Mouse (Mus musculus) left cerebral cortex, adult 2 months (tissue): ENCODE data around the gene Esrra. TPM values are rescaled to one million over a fixed set of nuclear protein-coding genes. Genes with fewer than 3 reads are reported as not detected.

Experiments
- DNase-seq, 2 experiments: peaks; one replicate each; pipeline ENCODE4 v3.0.0; 2021 to 2022; ENCODE audit warnings: low spot score in 2 of 2, mixed read lengths in 1 of 2; ENCODE audit errors: extremely low spot score in 1 of 2
- H3K27ac ChIP-seq: fragments of 200-600 bp; 2 replicates; pipeline ENCODE4 v1.8.1; 2022
- H3K4me3 ChIP-seq: fragments of 200-600 bp; 2 replicates; pipeline ENCODE4 v1.8.1; 2022
- CTCF ChIP-seq: fragments of 200-600 bp; IDR thresholded peaks from 2 replicates; pipeline ENCODE4 v1.8.1; 2022; ENCODE audit warnings: antibody characterized with exemption, mild to moderate bottlenecking, moderate library complexity
- intact Hi-C: fragments of 180-260 bp; cut with DNase I; formaldehyde crosslinking; loops from one replicate; pipeline ENCODE4 v1.15.1; 2025
- microRNA-seq, 2 experiments: library from miRNA; unstranded; fragments of <30 nt; microRNA quantifications; one replicate each; pipeline ENCODE4 v1.2.0; 2021
- total RNA-seq, 2 experiments: library from RNA; stranded (reverse); gene quantifications; 2 replicates each; pipeline ENCODE4 v1.2.3; 2021

Esrra gene
- total RNA-seq, 2 experiments from 2014 or later: 66.8 to 69.2 TPM

DNA sequence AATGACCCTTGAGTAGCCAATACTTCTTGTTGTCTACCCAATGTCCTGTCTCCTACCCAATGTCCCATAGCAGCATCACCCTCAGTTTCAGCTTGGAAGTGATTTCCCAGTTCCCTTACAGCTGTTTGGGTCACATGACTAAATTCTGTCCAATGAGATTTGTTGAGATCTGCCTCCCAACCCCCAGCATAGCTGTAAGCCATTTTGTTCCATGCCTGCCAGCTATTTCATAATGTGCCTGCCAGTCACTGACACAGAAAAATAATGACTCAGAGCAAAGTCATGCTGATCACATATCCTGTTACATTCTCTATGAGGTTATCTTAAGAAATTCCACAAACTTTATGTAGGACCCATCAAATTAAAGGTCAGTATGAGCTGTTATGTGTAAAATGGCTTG lies 44.8 kb downstream of the Esrra start:
- no peak overlapping the region for H3K27ac ChIP-seq
- H3K4me3 ChIP-seq: no peak overlapping the region
- intact Hi-C loops: no loop called here
- DNase-seq: no peak
- no peak for TF ChIP-seq CTCF

DNA sequence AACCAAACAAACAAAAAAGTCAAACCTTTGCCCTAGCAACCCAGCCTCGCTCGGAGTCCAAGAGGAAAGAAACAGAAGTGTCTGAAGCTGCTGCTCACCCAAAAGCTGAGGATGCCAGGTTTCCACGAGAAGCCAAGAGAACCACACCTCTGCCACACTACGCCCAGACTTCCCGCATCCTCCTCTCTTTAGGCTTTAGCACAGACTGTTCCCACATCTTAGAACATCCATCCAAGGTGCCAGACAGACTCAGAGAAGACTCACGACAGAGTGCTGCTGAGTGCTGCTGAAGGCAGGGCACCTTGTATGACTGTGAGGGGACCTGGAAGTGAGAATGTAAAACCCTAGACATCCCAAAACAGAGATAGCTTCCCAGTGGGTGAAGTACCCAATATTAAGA lies 45.8 kb downstream of the Esrra start:
- no peak for TF ChIP-seq CTCF
- Histone ChIP-seq H3K4me3 (no peak overlapping the region), H3K27ac (no peak overlapping the region)
- intact Hi-C loops: no loop called here
- DNase-seq: no peak

DNA sequence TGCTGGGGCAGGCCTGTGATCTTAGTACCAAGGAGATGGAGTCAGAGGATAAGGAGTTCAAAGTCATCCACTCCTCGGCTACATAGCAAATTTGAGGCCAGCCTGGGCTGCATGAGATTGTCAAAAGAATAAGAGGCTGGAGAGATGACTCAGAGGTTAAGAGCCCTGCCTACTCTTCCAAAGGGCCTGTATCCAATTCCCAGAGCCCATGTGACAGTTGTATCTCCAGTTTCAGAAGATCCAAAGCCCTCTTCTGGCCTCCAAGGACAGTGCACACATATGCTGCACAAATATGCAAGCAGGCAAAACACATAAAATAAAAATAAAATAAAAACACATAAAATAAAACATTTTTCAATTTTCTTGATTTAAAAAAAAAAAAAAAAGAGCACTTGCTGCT lies 47.4 kb downstream of the Esrra start:
- no peak for TF ChIP-seq CTCF
- H3K27ac ChIP-seq: no peak overlapping the region
- no peak overlapping the region for H3K4me3 ChIP-seq
- intact Hi-C loops: no loop called here
- no peak for DNase-seq

DNA sequence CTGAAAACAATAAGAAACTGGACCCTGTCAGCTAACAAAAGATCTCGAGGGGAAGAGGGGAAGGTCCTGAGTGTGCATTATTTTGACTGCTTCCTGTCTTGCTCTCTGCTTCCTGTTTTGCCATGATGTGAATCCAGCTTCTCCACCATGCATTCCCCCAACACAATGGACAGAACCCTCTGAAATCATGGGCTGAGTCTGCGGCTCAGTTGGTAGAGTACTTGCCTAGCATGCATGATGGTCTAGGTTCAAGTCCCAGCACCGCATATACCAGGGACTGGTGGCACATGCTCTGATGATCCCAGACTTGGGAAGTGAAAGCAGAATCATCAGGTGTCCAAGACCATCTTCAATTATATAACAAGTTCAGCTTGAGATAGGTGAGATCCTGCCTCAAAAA lies 48.9 kb downstream of the Esrra start:
- no peak overlapping the region for H3K27ac ChIP-seq
- TF ChIP-seq CTCF: no peak
- H3K4me3 ChIP-seq: no peak overlapping the region
- intact Hi-C loops: no loop called here
- DNase-seq: no peak

DNA sequence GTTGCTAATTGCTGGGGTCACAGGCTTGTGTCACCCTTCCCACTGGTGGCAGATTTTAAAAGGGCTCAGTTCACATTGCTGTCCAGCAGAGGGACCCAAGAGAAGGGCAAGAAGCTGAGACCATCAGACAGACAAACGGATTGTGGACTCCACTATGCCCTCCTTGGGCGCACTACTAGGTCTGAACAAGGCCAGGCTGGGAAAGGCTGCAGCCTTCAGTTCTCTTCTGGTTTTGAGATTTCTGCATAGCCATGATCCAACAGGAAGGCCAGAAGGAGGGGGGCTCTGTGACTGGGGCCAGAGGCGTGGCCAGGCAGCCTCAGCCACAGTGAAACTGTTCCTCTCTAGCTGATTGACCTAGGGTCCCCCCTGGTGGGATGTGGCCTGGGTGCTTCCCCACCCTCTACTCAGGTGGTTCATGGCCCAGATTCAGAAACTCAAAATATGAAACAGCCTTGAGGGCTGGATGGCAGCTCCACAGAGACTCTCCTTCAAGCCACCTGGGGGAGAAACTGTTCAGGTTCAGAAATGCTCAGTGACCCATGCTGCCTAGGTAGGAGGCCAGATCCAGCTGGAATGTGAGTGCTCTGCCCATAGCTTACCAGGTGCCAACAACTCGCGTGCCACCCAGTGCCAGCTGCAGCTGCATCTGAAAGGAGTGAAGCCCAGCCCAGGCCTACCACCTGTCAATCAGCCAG lies 49.9 kb downstream of the Esrra start:
- intact Hi-C loops: no loop called here

DNA sequence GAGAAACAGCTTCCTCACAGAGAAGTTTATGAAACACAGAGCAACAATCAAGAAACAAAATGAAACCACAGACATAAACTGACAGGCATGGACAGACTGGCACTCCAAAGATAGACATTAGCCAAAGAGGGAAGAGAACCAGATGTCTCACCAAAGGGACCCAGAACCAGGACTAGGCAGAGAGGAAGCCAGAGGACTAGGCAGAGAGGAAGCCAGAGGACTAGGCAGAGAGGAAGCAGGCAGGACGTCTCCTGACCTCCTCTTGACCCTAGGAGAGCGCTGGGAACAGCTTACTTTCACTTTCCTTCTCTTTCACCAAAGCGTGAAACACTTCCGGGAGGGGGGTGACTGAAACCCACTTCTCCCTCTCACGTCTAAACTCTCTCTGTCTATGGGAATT lies 52.3 kb downstream of the Esrra start:
- DNase-seq: no peak
- intact Hi-C loops: no loop called here
- Histone ChIP-seq H3K4me3 (no peak overlapping the region), H3K27ac (no peak overlapping the region)
- no peak for TF ChIP-seq CTCF

More for the DNA sequence above, 49.9 kb downstream of the Esrra start:
- no peak overlapping the region for H3K27ac ChIP-seq
- DNase-seq: no peak
- TF ChIP-seq CTCF: peak; percentile 45
- H3K4me3 ChIP-seq: no peak overlapping the region

DNA sequence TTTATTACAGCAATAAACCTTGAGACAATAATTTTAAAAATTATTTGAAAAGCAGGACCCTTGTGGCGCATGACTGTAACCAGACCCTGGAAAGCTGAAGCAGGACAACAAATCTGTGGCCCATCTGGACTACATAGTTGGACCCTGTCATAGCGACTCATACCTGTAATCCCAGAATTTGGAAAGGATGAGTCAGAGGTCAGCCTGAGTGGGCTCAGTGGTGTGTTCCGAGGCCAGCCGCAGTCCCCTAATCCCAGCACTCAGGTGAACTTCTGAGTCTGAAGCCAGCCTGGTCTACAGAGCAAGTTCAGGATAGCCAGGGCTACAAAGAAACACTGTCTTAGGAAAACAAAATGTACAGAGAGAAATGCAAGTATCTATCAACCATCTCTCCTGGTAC lies 60.2 kb downstream of the Esrra start:
- intact Hi-C loops: no loop called here
- DNase-seq: no peak
- no peak for TF ChIP-seq CTCF
- H3K27ac ChIP-seq: no peak overlapping the region
- H3K4me3 ChIP-seq: no peak overlapping the region

Small RNAs within 50 kb of the gene (microRNA-seq; reads per million reads assigned to microRNA genes)
- 6.3 to 7.6 reads per million in 2 experiments for gene Mir6990

Other genes with a start within 250 kb of the Esrra start
- 10 to 100 TPM; 34.6 to 37.3 TPM for gene Rps6ka4, start 81.2 kb downstream of the Esrra start, total RNA-seq
- gene Ccdc88b, start 63.6 kb downstream of the Esrra start, total RNA-seq: 1 to 10 TPM; 2.5 to 3.5 TPM
- 10 to 100 TPM; 40.0 to 43.4 TPM for gene Trmt112, start 12.1 kb downstream of the Esrra start, total RNA-seq
- gene Prdx5, start 11.7 kb downstream of the Esrra start, total RNA-seq: 100 to 1,000 TPM; 315 to 354 TPM
- 10 to 100 TPM; 23.1 TPM for gene Catsperz, start 3.6 kb upstream of the Esrra start, total RNA-seq
- gene Kcnk4, start 12.7 kb upstream of the Esrra start, total RNA-seq: 10 to 100 TPM; 39.1 to 39.2 TPM
- gene Bad, start 20.0 kb upstream of the Esrra start, total RNA-seq: 10 to 100 TPM; 34.8 to 36.2 TPM
- gene Gpr137, start 20.7 kb upstream of the Esrra start, total RNA-seq: 100 to 1,000 TPM in 1 of 2 experiments, 10 to 100 TPM in 1; 97.3 to 104 TPM
- 10 to 100 TPM; 62.4 to 65.6 TPM for gene Ppp1r14b, start 53.2 kb upstream of the Esrra start, total RNA-seq
- 10 to 100 TPM; 11.1 to 12.1 TPM for gene Plcb3, start 54.7 kb upstream of the Esrra start, total RNA-seq
- 100 to 1,000 TPM; 106 to 108 TPM for gene Fkbp2, start 58.7 kb upstream of the Esrra start, total RNA-seq
- 100 to 1,000 TPM in 1 of 2 experiments, 10 to 100 TPM in 1; 89.4 to 101 TPM for gene Vegfb, start 65.8 kb upstream of the Esrra start, total RNA-seq
- gene Dnajc4, start 70.8 kb upstream of the Esrra start, total RNA-seq: 10 to 100 TPM; 28.2 to 28.9 TPM
- gene Nudt22, start 74.3 kb upstream of the Esrra start, total RNA-seq: 10 to 100 TPM; 15.8 to 16.8 TPM
- 10 to 100 TPM; 18.8 to 19.6 TPM for gene Trpt1, start 74.3 kb upstream of the Esrra start, total RNA-seq
- gene Fermt3, start 97.7 kb upstream of the Esrra start, total RNA-seq: 1 to 10 TPM; 3.6 to 4.8 TPM
- gene Stip1, start 118.2 kb upstream of the Esrra start, total RNA-seq: 100 to 1,000 TPM; 198 to 205 TPM
- 10 to 100 TPM; 13.3 to 15.7 TPM for gene Macrod1, start 135.0 kb upstream of the Esrra start, total RNA-seq
- gene Flrt1, start 183.9 kb upstream of the Esrra start, total RNA-seq: 10 to 100 TPM; 41.4 to 43.0 TPM